Mouse (Mus musculus) adrenal gland, postnatal 36 days (tissue): ENCODE measurements around the gene Ms4a12. TPM values are rescaled to one million over a fixed set of nuclear protein-coding genes. Genes with fewer than 3 reads are reported as not detected.

ENCODE experiments used
- total RNA-seq, 2 experiments: library from RNA; stranded (reverse); gene quantifications; 2 replicates each; pipeline ENCODE4 v1.2.3; 2021

Gene Ms4a12
- total RNA-seq, 2 experiments from 2014 or later, result not detected

Other genes with a start within 250 kb of the Ms4a12 start
- gene Ms4a15, start 239.2 kb downstream of the Ms4a12 start, total RNA-seq, result not detected
- gene Ms4a18, start 214.4 kb downstream of the Ms4a12 start, total RNA-seq, result not detected
- 1 to 10 TPM; 1.4 to 3.9 TPM for gene Ms4a8a, start 151.3 kb downstream of the Ms4a12 start, total RNA-seq
- not detected for gene 1700017D01Rik, start 101.6 kb downstream of the Ms4a12 start, total RNA-seq
- not detected for gene 1700025F22Rik, start 67.1 kb downstream of the Ms4a12 start, total RNA-seq
- not detected for gene Ms4a13, start 35.7 kb downstream of the Ms4a12 start, total RNA-seq
- gene Ms4a1, start 33.8 kb upstream of the Ms4a12 start, total RNA-seq, result under 1 TPM; 0.10 to 0.20 TPM
- gene Ms4a5, start 51.4 kb upstream of the Ms4a12 start, total RNA-seq, result not detected
- under 1 TPM in 1 of 2 experiments, not detected in 1; 0.10 TPM for gene Ms4a14, start 82.0 kb upstream of the Ms4a12 start, total RNA-seq
- gene Ms4a7, start 103.7 kb upstream of the Ms4a12 start, total RNA-seq, result 1 to 10 TPM in 1 of 2 experiments, under 1 TPM in 1; 0.79 to 2.9 TPM
- 1 to 10 TPM; 4.4 to 9.7 TPM for gene Ms4a4a, start 143.1 kb upstream of the Ms4a12 start, total RNA-seq
- under 1 TPM; 0.72 to 0.73 TPM for gene Ms4a4c, start 172.3 kb upstream of the Ms4a12 start, total RNA-seq
- under 1 TPM; 0.59 to 0.76 TPM for gene Ms4a4b, start 211.1 kb upstream of the Ms4a12 start, total RNA-seq
- 10 to 100 TPM in 1 of 2 experiments, 1 to 10 TPM in 1; 9.0 to 12.9 TPM for gene Ms4a6c, start 236.9 kb upstream of the Ms4a12 start, total RNA-seq